Mouse (Mus musculus) forebrain, embryonic 15.5 days (tissue): ENCODE data around the gene Spdye4b. TPM values are rescaled to one million over a fixed set of nuclear protein-coding genes. Genes with fewer than 3 reads are reported as not detected.
A peak's percentile ranks its signal among the peaks of the same experiment; 100 is the strongest.
"Not testable (repeated sequence)": the region's sequence is repeated elsewhere in the genome, so short reads cannot be mapped to it uniquely, and the experiment has no call there.

Experiments used
- ATAC-seq: fragments of 200-750 bp; cut with Nextera tagmentation; replicated peaks from 2 replicates; pipeline ENCODE4 v1.8.0; 2017; ENCODE audit warnings: mild to moderate bottlenecking, moderate TSS enrichment, moderate library complexity
- H3K27ac ChIP-seq: fragments of 300-500 bp; sonication (generic); replicated peaks from 2 replicates; pipeline ENCODE4 v1.5.1; 2015; ENCODE audit warnings: mild to moderate bottlenecking, inconsistent platforms
- H3K27me3 ChIP-seq: fragments of 300-500 bp; sonication (generic); 2 replicates; pipeline ENCODE4 v1.6.1; 2015; ENCODE audit warnings: inconsistent platforms
- H3K36me3 ChIP-seq: fragments of 300-500 bp; sonication (generic); 2 replicates; pipeline ENCODE4 v1.6.1; 2015; ENCODE audit warnings: mild to moderate bottlenecking, inconsistent platforms
- H3K4me1 ChIP-seq: fragments of 300-500 bp; sonication (generic); 2 replicates; pipeline ENCODE4 v1.6.1; 2015; ENCODE audit warnings: inconsistent platforms
- H3K4me2 ChIP-seq: fragments of 300-500 bp; sonication (generic); replicated peaks from 2 replicates; pipeline ENCODE4 v1.6.1; 2015; ENCODE audit warnings: mild to moderate bottlenecking, inconsistent platforms
- H3K4me3 ChIP-seq: fragments of 300-500 bp; sonication (generic); 2 replicates; pipeline ENCODE4 v1.5.1; 2015; ENCODE audit warnings: mild to moderate bottlenecking, inconsistent platforms
- H3K9ac ChIP-seq: fragments of 300-500 bp; sonication (generic); replicated peaks from 2 replicates; pipeline ENCODE4 v1.6.1; 2015; ENCODE audit warnings: mild to moderate bottlenecking, inconsistent platforms
- H3K9me3 ChIP-seq: fragments of 300-500 bp; sonication (generic); 2 replicates; pipeline ENCODE4 v1.6.1; 2016; ENCODE audit warnings: inconsistent platforms
- WGBS: fragments of 180-500 bp; shearing (Covaris S2); methylation state at CpG from one replicate; pipeline ENCODE4 v1.1.7; 2015; ENCODE audit warnings: mixed read lengths; 5-methylcytosine and 5-hydroxymethylcytosine counted together
- polyA plus RNA-seq: library from polyadenylated mRNA; unstranded; fragments of >200 nt; fragmentation: Nextera tagmentation; extraction: Ambion mirVana; gene quantifications from 2 replicates; pipeline ENCODE4 v1.2.1, GENCODE M21; 2015

The Spdye4b gene
- not detected in 2 replicates for polyA plus RNA-seq

DNA sequence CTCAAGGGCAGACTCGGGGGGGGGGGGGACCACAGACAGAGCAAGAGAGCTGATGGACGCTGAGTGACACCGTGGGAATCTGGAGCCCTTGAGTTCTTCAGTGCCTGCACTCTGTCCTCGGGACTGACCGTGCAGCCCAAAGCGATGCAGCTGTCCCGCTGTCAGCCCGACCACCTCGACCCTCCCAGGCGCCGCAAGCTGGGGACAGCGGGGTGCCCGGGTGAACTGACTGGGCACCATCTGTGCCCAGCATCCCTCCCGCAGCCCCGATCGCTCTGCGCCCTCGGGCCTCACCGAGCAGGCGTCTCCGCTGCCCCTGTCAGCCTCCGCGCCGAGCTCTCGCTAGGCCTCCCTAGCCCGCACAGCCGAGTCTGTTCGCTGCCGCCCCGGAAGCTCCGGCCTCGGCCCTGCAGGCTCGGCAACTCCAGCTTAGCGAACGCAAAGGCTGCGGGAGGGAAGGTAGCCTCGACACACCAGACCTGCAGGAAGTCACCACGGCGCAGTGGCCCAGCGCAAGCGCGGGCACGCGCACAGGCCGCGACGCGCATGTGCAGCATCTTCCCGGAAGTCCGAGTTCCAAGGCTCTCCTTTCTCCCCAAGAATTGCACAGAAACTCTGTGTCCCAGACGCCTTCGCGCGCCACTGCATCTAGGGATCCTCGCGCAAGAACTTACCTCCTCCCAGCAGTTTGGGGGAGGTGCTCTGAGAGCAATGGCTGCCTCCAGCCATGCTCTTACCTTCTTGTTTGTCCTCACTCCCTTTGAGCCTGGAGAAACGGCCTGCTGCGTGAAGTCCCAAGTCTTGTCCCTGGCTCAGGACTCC lies at the start of gene Spdye4b, which contains the start of gene Rbak:
Spdye4b (plus strand) TSS at position 763 of the 822 bp plus-strand sequence.
Rbak (minus strand) TSS at position 521 of the 822 bp plus-strand sequence.
- peak within 1 kb of the TSS; percentile 82 for H3K27ac ChIP-seq
- H3K27me3 ChIP-seq, result no peaks in the 10 kb centered on the region
- no peaks in the 10 kb centered on the region for H3K9me3 ChIP-seq
- H3K4me2 ChIP-seq, result peak within 1 kb of the TSS; percentile 75
- H3K36me3 ChIP-seq, result peaks cover 30% of the 10 kb centered on the region
- ATAC-seq, result peak; percentile 98
- H3K9ac ChIP-seq, result peak within 1 kb of the TSS; percentile 85
- peaks cover 14% of the 10 kb centered on the region for H3K4me1 ChIP-seq
- peak within 1 kb of the TSS; percentile 62 for H3K4me3 ChIP-seq
- WGBS, result 0% methylated on average over 58 of the region's 58 CpGs

DNA sequence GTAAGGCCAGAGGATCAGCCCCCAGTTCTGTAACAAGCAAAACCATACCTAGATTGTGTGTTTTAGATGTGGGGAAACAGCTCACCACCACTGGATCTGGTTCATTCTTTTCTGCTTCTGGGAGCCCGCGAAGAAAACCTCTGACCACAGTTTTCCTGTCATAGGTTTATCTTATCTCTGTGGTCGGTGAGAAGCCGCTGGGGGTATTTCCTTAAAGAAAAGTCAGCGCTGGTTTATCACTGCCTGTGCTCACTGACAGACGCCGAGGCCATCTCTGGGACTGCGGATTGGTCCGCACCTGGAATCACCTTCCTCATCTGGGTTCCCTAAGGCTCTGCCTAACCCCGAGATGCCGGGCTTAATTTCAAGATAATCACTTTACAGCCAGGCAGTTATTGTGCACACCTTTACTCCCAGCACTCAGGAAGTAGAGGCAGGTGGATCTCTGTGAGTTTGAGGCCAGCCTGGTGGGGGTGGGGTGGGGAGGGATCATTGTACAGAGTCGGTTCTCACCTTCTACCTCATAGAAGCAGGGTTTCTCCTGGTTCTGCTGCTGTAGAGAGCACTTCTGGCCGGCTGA lies 47.8 kb upstream of the Spdye4b start:
- Histone ChIP-seq H3K9me3 (no peaks in the 10 kb centered on the region), H3K36me3 (no peaks in the 10 kb centered on the region), H3K4me2 (no peak overlapping the region), H3K27ac (no peak overlapping the region), H3K9ac (no peak overlapping the region), H3K4me3 (no peak overlapping the region), H3K4me1 (no peaks in the 10 kb centered on the region), H3K27me3 (no peaks in the 10 kb centered on the region)
- ATAC-seq, result no peak
- WGBS, result 90% methylated on average over 13 of the region's 13 CpGs

DNA sequence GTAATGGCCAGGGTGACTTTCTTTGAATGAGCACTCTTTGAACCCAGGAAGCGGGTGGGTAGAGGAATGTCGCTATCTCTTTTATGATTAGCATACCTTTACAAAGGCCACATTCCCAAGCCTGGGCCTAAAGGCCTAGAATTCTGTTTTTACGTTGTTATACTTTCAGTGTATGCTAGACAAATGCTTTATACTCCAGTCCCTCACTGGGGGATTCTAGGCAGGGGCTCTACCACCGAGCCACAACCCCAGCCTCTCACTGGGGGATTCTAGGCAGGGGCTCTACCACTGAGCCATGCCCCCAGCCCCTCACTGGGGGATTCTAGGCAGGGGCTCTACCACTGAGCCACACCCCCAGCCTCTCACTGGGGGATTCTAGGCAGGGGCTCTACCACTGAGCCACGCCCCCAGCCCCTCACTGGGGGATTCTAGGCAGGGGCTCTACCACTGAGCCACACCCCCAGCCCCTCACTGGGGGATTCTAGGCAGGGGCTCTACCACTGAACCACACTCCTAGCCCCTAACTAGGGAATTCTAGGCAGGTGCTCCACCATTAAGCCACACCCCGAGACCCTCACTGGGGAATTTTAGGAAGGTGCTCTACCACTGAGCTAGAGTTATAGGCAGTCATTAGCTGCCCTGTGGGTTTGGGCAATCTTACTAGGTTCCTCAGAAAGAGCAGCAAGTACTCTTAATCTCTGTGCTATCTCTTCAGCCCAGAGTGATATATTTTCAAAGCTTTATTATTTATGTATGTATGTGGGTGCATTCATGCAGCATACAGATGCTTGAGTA lies 46.4 kb upstream of the Spdye4b start:
- H3K4me3 ChIP-seq, H3K9ac ChIP-seq, ATAC-seq, H3K9me3 ChIP-seq, H3K4me1 ChIP-seq, H3K36me3 ChIP-seq, H3K4me2 ChIP-seq, H3K27me3 ChIP-seq, H3K27ac ChIP-seq: not testable (repeated sequence)
- 80% methylated on average over 5 of the region's 6 CpGs for WGBS

DNA sequence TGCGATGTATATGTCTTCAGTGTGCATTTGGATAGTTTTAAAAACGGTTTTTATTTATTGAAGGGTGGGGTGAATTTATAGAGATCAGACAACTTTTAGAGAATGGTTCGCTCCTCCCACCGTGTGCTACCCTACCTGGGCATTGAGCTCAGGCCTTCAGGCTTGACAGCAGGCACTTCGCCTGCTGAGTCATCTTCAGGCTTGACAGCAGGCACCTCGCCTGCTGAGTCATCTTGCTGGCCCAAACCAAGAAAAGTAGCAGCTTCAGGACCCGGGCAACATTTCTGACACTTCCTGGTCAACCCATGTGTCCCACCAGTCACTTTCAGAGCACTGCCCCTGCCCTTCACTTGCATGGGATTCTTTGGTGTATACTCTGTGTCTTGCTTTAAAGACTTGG lies 45.8 kb upstream of the Spdye4b start:
- no peaks in the 10 kb centered on the region for H3K36me3 ChIP-seq
- 93% methylated on average over 7 of the region's 7 CpGs for WGBS
- no peak overlapping the region for H3K4me3 ChIP-seq
- H3K9me3 ChIP-seq, result no peaks in the 10 kb centered on the region
- no peak overlapping the region for H3K9ac ChIP-seq
- H3K27ac ChIP-seq, result no peak overlapping the region
- no peaks in the 10 kb centered on the region for H3K4me1 ChIP-seq
- no peak overlapping the region for H3K4me2 ChIP-seq
- no peaks in the 10 kb centered on the region for H3K27me3 ChIP-seq
- ATAC-seq, result no peak

DNA sequence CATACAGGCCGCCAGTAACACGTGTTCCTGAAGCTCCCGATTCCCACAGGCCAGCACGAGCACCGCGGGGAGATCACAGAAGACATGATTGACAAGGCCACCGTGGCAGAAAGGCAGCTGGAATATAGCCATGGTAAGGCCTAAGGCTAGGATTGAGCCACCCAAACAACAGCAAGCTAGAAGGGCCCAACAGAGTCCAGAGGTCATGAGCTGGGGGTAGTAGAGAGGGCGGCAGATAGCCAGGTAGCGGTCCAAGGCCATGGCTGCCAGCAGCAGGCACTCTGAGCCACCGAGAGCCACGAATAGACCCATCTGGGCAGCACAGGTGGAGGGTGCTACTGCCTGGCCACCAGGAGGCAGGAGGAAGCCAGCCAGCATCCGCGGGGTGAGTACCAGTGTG lies 43.2 kb upstream of the Spdye4b start:
- Histone ChIP-seq H3K27me3 (no peaks in the 10 kb centered on the region), H3K4me3 (no peak overlapping the region), H3K9ac (no peak overlapping the region), H3K27ac (no peak overlapping the region), H3K36me3 (no peaks in the 10 kb centered on the region), H3K4me1 (no peaks in the 10 kb centered on the region), H3K4me2 (no peak overlapping the region), H3K9me3 (no peaks in the 10 kb centered on the region)
- 88% methylated on average over 13 of the region's 13 CpGs for WGBS
- ATAC-seq, result no peak

DNA sequence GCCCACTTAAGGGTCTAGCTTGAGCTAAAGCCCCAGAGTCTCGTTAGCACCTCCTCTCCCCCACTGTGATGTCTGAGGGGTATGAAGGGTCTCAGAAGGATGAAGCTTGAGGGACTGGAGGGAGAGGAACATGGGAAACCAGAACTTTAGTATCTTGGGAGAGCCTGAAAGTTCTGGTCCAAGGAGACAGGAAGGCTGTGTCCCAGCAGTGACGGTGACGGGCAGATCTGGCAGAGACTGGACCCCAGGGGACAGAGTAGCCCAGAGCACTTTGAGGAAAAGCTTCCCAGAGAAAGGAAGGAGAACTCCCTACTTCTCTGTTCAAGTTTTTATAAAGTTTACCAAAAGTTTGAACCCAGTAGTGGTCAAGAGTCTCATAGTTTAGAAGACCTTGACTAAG lies 33.3 kb upstream of the Spdye4b start, which contains the start of gene Olfr718-ps1:
Olfr718-ps1 (minus strand) TSS at position 101 of the 400 bp plus-strand sequence.
- Histone ChIP-seq H3K4me2 (no peak within 1 kb of the TSS), H3K27ac (no peak within 1 kb of the TSS), H3K9me3 (no peaks in the 10 kb centered on the region; the same call in 1 of the 2 replicates), H3K27me3 (no peaks in the 10 kb centered on the region), H3K4me1 (no peaks in the 10 kb centered on the region), H3K36me3 (no peaks in the 10 kb centered on the region), H3K4me3 (no peak within 1 kb of the TSS), H3K9ac (no peak within 1 kb of the TSS)
- 73% methylated on average over 3 of the region's 3 CpGs for WGBS
- no peak for ATAC-seq

DNA sequence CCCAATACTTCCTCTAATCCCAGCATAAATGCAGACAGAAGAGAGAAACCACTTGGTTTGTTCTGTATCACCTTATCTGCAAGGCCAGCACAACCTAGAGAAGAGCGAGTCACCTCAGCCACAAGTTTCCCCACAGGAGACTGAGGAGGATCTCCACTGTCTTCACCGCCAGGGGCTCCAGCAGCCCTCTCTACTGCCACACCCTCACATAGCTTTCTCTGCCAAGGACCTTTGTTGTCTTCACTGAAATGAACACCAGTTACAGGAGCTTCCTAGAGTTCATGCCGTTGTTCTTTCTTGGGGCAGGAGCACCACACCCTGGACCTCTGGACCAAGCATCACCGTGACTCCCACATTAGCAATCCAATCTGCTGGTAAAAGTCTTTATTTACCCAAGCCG lies 32.2 kb upstream of the Spdye4b start:
- 89% methylated on average over 5 of the region's 5 CpGs for WGBS

DNA sequence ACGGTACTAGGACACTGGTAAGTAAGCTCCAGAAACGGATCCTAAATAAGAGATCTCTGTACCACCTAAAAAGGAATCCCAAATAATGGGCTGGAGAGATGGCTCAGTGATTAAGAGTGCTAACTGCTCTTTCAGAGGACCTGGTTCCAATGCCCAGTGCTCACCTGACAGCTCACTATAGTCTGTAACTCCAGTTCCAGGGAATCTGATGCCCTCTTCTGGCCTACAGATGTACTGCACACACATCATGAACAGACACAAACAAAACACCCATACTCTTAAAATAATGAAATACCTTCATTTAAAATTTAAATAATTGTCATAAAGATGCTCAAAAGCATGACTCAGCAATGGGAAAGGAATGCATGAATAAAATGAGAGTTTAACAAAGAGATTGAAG lies 31.3 kb upstream of the Spdye4b start:
- no peak overlapping the region for H3K4me2 ChIP-seq
- H3K4me1 ChIP-seq, result no peaks in the 10 kb centered on the region
- H3K27ac ChIP-seq, result no peak overlapping the region
- no peak overlapping the region for H3K9ac ChIP-seq
- ATAC-seq, result no peak
- no peak overlapping the region for H3K4me3 ChIP-seq
- no peaks in the 10 kb centered on the region for H3K36me3 ChIP-seq
- H3K27me3 ChIP-seq, result no peaks in the 10 kb centered on the region
- WGBS, result 95% methylated on average over 2 of the region's 2 CpGs
- no peaks in the 10 kb centered on the region; the same call in 1 of the 2 replicates for H3K9me3 ChIP-seq

More for the DNA sequence above, 32.2 kb upstream of the Spdye4b start:
- no peaks in the 10 kb centered on the region for H3K36me3 ChIP-seq
- no peaks in the 10 kb centered on the region; the same call in 1 of the 2 replicates for H3K9me3 ChIP-seq
- H3K27ac ChIP-seq, result no peak overlapping the region
- no peaks in the 10 kb centered on the region for H3K27me3 ChIP-seq
- no peaks in the 10 kb centered on the region for H3K4me1 ChIP-seq
- no peak for ATAC-seq
- H3K9ac ChIP-seq, result no peak overlapping the region
- H3K4me2 ChIP-seq, result no peak overlapping the region
- H3K4me3 ChIP-seq, result no peak overlapping the region

DNA sequence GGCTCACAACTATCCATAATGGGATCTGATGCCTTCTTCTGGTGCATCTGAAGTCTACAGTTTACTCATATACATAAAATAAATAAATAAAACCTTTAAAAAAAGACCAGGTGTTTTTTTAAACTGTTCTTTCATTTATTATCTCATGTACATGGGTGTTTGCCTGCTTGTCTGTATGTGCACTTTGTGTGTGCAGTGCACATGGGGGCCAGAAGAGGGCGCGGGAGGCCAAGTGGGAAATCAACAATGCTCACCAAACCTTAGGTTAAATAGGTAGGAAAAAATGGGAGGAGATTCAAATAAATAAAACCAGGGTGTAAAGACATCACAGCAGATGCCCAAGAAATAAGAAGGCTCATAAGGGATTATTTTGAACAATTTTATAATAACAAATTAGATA lies 30.8 kb upstream of the Spdye4b start:
- H3K9me3 ChIP-seq, result no peaks in the 10 kb centered on the region; the same call in 1 of the 2 replicates
- 89% methylated on average over 2 of the region's 2 CpGs for WGBS
- H3K9ac ChIP-seq, result no peak overlapping the region
- H3K36me3 ChIP-seq, result no peaks in the 10 kb centered on the region
- H3K27me3 ChIP-seq, result no peaks in the 10 kb centered on the region
- H3K4me3 ChIP-seq, result no peak overlapping the region
- ATAC-seq, result no peak
- H3K4me1 ChIP-seq, result no peaks in the 10 kb centered on the region
- no peak overlapping the region for H3K27ac ChIP-seq
- no peak overlapping the region for H3K4me2 ChIP-seq

DNA sequence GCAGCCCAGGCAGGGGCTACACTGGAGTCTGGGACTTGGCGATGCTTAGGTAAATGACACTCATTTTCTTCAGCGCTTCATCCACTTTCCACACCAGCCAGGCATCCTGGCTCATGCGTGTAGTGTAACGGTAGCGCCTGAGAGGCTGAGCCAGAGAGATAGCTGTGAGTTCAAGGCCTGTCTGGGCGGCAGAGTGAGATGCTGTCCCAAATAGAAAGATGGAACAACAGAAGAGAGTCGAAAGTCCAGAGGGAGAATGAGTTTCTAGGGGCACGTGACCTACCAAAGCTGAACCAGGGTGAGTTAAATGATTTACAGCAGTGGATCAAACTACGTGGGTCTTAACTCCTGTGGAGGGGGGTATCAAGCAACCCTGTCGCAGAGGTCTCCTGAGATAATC lies 27.1 kb upstream of the Spdye4b start:
- no peak overlapping the region for H3K27ac ChIP-seq
- no peak for ATAC-seq
- 93% methylated on average over 10 of the region's 10 CpGs for WGBS
- H3K4me2 ChIP-seq, result no peak overlapping the region
- H3K9me3 ChIP-seq, result no peaks in the 10 kb centered on the region; the same call in 1 of the 2 replicates
- no peak overlapping the region for H3K4me3 ChIP-seq
- H3K4me1 ChIP-seq, result no peaks in the 10 kb centered on the region
- peaks cover 30% of the 10 kb centered on the region for H3K27me3 ChIP-seq
- H3K9ac ChIP-seq, result no peak overlapping the region
- H3K36me3 ChIP-seq, result no peaks in the 10 kb centered on the region

DNA sequence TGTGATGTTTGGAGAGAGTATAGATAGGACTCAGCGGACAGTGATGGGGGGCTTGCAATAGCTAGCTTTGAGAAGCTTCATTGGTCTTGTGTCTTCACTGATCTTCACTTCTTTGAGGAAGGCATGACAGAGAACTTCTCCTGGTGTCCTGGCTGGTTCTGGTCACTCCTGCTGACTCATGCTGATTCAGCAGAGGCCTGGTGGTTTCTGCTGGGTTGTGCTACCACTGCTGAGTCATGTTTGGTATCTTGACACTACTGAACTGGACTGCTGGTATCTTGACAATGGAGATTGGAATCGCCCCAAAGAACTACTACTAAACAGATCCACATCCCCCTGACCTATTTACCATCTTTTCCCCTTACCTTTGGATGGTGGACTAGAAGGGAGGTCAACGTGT lies 25.3 kb upstream of the Spdye4b start:
- Histone ChIP-seq H3K27ac (no peak overlapping the region), H3K27me3 (peaks cover 35% of the 10 kb centered on the region), H3K36me3 (no peaks in the 10 kb centered on the region), H3K4me1 (no peaks in the 10 kb centered on the region), H3K4me3 (no peak overlapping the region), H3K4me2 (no peak overlapping the region), H3K9ac (no peak overlapping the region), H3K9me3 (no peaks in the 10 kb centered on the region)
- 89% methylated on average over 3 of the region's 3 CpGs for WGBS
- ATAC-seq, result no peak
